Mouse (Mus musculus) limb, embryonic 14.5 days (tissue): ENCODE data around the gene Lrrk1. TPM values are rescaled to one million over a fixed set of nuclear protein-coding genes. Genes with fewer than 3 reads are reported as not detected.

ENCODE experiments used
- ATAC-seq: fragments of 200-750 bp; cut with Nextera tagmentation; 2 replicates; pipeline ENCODE4 v1.8.0; 2017; ENCODE audit warnings: low read depth, moderate number of reproducible peaks, moderate TSS enrichment; ENCODE audit not compliant: low FRiP score
- DNase-seq: peaks from one replicate; pipeline ENCODE4 v3.0.0-alpha.2; 2015; ENCODE audit warnings: low spot score
- H3K27ac ChIP-seq: fragments of 300-500 bp; sonication (generic); replicated peaks from 2 replicates; pipeline ENCODE4 v1.5.1; 2014; ENCODE audit warnings: low read depth, mild to moderate bottlenecking, low read length, moderate library complexity, mixed read lengths
- H3K27me3 ChIP-seq: fragments of 300-500 bp; sonication (generic); 2 replicates; pipeline ENCODE4 v1.6.1; 2014; ENCODE audit warnings: low read length, mixed read lengths; ENCODE audit not compliant: control insufficient read depth, insufficient read depth
- H3K36me3 ChIP-seq: fragments of 300-500 bp; sonication (generic); 2 replicates; pipeline ENCODE4 v1.6.1; 2014; ENCODE audit warnings: mild to moderate bottlenecking, low read length, moderate library complexity, mixed read lengths; ENCODE audit not compliant: control insufficient read depth, insufficient read depth
- H3K4me1 ChIP-seq: fragments of 300-500 bp; sonication (generic); 2 replicates; pipeline ENCODE4 v1.6.1; 2014; ENCODE audit warnings: antibody characterized with exemption, low read length, mixed read lengths; ENCODE audit not compliant: control insufficient read depth, insufficient read depth
- H3K4me2 ChIP-seq: fragments of 300-500 bp; sonication (generic); replicated peaks from 2 replicates; pipeline ENCODE4 v1.6.1; 2014; ENCODE audit warnings: low read depth, mild to moderate bottlenecking, low read length, moderate library complexity; ENCODE audit not compliant: severe bottlenecking
- H3K4me3 ChIP-seq: fragments of 300-500 bp; sonication (generic); replicated peaks from 2 replicates; pipeline ENCODE4 v1.5.1; 2014; ENCODE audit warnings: low read length
- H3K9ac ChIP-seq: fragments of 300-500 bp; sonication (generic); 2 replicates; pipeline ENCODE4 v1.6.1; 2014; ENCODE audit warnings: mild to moderate bottlenecking, low read depth, low read length, moderate library complexity; ENCODE audit not compliant: severe bottlenecking
- H3K9me3 ChIP-seq: fragments of 300-500 bp; sonication (generic); 2 replicates; pipeline ENCODE4 v1.6.1; 2016; ENCODE audit warnings: low read length; ENCODE audit not compliant: control insufficient read depth
- POLR2A ChIP-seq: fragments of 200-500 bp; IDR thresholded peaks from 2 replicates; pipeline ENCODE4 v1.8.0; 2012; ENCODE audit warnings: inconsistent platforms, mild to moderate bottlenecking, moderate library complexity, borderline replicate concordance; ENCODE audit not compliant: insufficient read depth, insufficient read length; ENCODE audit errors: extremely low read depth
- WGBS: fragments of 180-500 bp; shearing (Covaris S2); extraction: QIAGEN DNeasy Blood & Tissue Kit; methylation state at CpG from one replicate; pipeline ENCODE4 v1.1.7; 2014; 5-methylcytosine and 5-hydroxymethylcytosine counted together
- polyA plus RNA-seq, 2 experiments: library from polyadenylated mRNA; depleted of rRNA in 1 of 2; stranded (reverse) in 1 of 2; unstranded in 1 of 2; fragments of >200 nt; fragmentation: Nextera tagmentation in 1 of 2; extraction: Ambion mirVana in 1 of 2; gene quantifications; 2 replicates each; pipeline versions ENCODE4 v1.2.1 to v1.2.3; 2012 to 2014

The Lrrk1 gene
- polyA plus RNA-seq, 2 experiments = 13.1 to 16.1 TPM

DNA sequence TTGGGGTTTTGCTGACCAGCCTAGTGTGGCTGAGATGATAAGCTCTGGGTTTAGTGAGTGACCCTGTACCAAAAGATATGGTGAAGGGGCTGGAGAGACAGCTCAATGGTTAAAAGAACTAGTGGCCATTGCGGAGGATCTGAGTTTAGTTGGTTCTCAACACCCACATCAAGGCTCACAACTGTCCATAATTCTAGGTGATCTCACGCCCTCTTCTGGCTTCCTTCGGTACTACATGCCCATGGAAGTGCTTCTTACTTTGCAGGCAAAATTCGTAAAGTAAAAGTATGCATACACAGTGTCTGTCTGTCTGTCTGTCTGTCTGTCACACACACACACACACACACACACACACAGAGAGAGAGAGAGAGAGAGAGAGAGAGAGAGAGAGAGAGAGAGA, 45.8 kb downstream of the Lrrk1 start:
- Histone ChIP-seq H3K9ac (no peak overlapping the region), H3K4me2 (no peak overlapping the region), H3K27me3 (no peaks in the 10 kb centered on the region), H3K27ac (no peak overlapping the region), H3K4me3 (no peak overlapping the region), H3K9me3 (no peaks in the 10 kb centered on the region), H3K4me1 (peaks cover 15% of the 10 kb centered on the region), H3K36me3 (no peaks in the 10 kb centered on the region)
- TF ChIP-seq POLR2A = no peak
- no peak for ATAC-seq
- WGBS = 48% methylated on average over 4 of the region's 4 CpGs
- peak; percentile 56 for DNase-seq

DNA sequence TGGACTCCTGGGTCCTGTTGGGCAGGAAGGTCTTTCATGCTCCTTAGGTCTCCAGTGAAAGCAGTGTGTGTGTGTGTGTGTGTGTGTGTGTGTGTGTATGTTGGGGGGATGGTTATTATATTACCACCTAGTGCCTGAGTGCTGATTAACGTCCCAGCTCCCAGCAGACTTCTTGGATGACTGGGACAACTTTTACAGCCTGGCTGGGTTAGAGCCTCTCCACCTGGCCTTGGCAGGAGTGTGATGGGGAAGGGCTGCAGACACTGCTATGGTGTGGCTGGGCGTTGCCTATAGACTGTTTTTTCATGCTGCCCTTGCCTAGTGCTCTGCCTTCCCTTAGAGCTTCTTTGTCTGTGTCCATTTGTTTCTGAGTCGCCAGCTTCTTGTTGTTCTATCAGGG, 48.1 kb downstream of the Lrrk1 start:
- TF ChIP-seq POLR2A = no peak
- Histone ChIP-seq H3K4me1 (peaks cover 15% of the 10 kb centered on the region), H3K27me3 (no peaks in the 10 kb centered on the region), H3K4me3 (no peak overlapping the region), H3K4me2 (no peak overlapping the region), H3K9ac (no peak overlapping the region), H3K27ac (no peak overlapping the region), H3K9me3 (no peaks in the 10 kb centered on the region), H3K36me3 (no peaks in the 10 kb centered on the region)
- no peak for DNase-seq
- ATAC-seq = peak; percentile 26; the same call in 1 of the 2 replicates
- 61% methylated on average over 3 of the region's 3 CpGs for WGBS

DNA sequence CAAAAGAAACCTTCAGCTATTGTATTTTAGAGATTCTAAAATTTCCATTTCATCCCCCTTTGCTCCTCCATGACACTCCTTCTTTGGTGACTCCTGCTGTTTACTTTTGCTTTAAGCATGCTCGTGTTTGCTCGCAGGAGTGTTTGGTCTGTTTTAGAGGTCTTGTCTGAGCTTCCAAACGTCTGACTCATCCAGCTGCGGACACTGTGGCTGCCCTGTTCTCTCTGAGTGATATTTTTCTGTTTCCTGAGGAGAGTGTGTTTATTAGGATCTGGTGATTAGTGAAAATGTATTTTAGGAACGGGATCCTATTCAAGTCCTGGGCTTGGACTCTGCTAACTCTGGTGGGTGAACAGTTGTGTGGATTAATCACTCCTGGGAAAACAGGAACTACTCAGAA, 48.5 kb downstream of the Lrrk1 start:
- Histone ChIP-seq H3K4me3 (no peak overlapping the region), H3K27me3 (no peaks in the 10 kb centered on the region), H3K27ac (no peak overlapping the region), H3K4me1 (peaks cover 15% of the 10 kb centered on the region), H3K36me3 (no peaks in the 10 kb centered on the region), H3K9me3 (no peaks in the 10 kb centered on the region), H3K9ac (no peak overlapping the region), H3K4me2 (no peak overlapping the region)
- no peak for ATAC-seq
- TF ChIP-seq POLR2A = no peak
- no peak for DNase-seq
- 32% methylated on average over 5 of the region's 5 CpGs for WGBS

DNA sequence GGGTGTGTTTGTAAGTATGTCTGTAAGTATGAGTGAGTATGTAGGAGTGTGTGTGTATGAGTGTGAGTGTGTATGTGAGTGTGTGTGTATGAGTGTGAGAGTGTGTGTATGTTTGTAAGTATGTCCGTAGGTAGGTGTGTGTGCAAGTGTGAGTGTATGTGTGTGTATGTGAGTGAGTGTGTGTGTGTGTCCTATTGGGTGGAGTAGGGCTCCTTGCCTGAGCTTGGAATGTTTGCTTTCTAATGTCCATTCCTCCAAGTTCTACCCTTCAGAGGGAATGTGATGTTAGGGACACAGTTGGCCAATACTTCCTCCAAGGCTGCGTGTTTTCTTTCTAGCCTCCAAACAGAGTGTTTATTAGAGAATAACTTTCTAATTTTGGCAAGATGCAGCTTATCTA, 51.2 kb downstream of the Lrrk1 start:
- Histone ChIP-seq H3K27me3 (no peaks in the 10 kb centered on the region), H3K4me1 (peaks cover 12% of the 10 kb centered on the region), H3K9me3 (no peaks in the 10 kb centered on the region), H3K4me2 (no peak overlapping the region), H3K4me3 (no peak overlapping the region), H3K9ac (no peak overlapping the region), H3K36me3 (peaks cover 4% of the 10 kb centered on the region; the same call in 1 of the 2 replicates), H3K27ac (no peak overlapping the region)
- no peak for TF ChIP-seq POLR2A
- no peak for ATAC-seq
- DNase-seq = no peak
- 90% methylated on average over 2 of the region's 2 CpGs for WGBS

DNA sequence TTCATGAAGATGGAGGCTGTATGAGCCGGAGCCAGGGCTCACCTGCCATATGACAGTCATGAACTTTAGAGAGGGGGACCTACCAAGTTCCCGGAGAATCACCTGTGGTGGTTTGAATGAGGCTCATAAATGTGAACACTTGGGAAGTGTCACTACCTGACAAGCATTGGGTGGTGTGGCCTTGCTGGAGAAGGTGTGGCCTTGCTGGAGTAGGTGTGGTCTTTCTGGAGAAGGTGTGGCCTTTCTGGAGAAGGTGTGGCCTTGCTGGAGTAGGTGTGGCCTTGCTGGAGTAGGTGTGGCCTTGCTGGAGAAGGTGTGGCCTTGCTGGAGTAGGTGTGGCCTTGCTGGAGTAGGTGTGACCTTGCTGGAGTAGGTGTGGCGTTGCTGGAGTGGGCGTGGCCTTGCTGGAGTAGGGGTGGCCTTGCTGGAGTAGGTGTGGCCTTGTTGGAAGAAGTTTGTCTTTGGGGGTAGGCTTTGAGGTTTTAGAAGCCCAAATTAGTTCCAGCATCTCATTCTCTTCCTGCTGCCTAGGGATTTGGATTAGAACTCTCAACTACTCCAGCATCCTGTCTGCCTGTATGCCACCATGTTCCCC, 54.1 kb downstream of the Lrrk1 start:
- DNase-seq (no peak), ATAC-seq (no peak)
- Histone ChIP-seq H3K4me2 (no peak overlapping the region), H3K9me3 (no peaks in the 10 kb centered on the region), H3K4me3 (no peak overlapping the region), H3K27me3 (no peaks in the 10 kb centered on the region), H3K36me3 (peaks cover 4% of the 10 kb centered on the region; the same call in 1 of the 2 replicates), H3K9ac (no peak overlapping the region), H3K27ac (no peak overlapping the region), H3K4me1 (no peaks in the 10 kb centered on the region)
- no peak for TF ChIP-seq POLR2A
- 84% methylated on average over 4 of the region's 4 CpGs for WGBS
